Mouse (Mus musculus): ENCODE results near the gene Lin7a. TPM values are rescaled to one million over a fixed set of nuclear protein-coding genes. Genes with fewer than 3 reads are reported as not detected.

The Lin7a gene
- polyA plus RNA-seq, 1 experiment from 2014 or later, result 5.0 TPM

DNA sequence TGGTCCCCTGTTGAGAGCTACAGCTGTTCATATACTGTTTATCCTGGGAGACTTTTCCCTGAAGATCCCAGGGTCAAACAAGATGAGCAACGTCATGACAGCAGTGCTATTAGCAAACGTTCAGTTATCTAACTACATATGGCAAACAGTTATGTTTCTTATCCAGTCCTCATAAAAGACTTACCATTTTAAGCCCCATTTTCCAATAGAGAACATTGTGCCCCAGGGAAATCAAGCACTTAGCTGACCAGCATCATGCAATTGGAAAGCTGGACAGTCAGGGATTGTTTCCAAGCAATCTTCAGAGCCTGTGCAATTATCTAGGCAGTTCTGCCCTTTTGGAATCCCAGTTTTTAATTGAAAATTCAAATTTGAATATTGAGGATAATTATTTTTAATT, 105.7 kb downstream of the Lin7a start:
- Histone ChIP-seq H3K27ac (replicated peaks; ENCODE audit: low read depth, low read length) (no peak overlapping the region), H3K4me3 (ENCODE audit: low read depth, low read length) (no peak overlapping the region), H3K36me3 (ENCODE audit: control insufficient read depth, insufficient read depth, low read length) (no peaks in the 10 kb centered on the region), H3K4me2 (ENCODE audit: low read depth, low read length) (no peak overlapping the region), H3K9me3 (ENCODE audit: control insufficient read depth, low read length) (no peaks in the 10 kb centered on the region), H3K9ac (ENCODE audit: low read depth, low read length) (no peak overlapping the region), H3K4me1 (ENCODE audit: control insufficient read depth, insufficient read depth, low read length) (no peaks in the 10 kb centered on the region), H3K27me3 (replicated peaks; ENCODE audit: control insufficient read depth, insufficient read depth, low read length) (no peaks in the 10 kb centered on the region)
- 51% methylated on average over 2 of the region's 2 CpGs for WGBS
- no peak for ATAC-seq (ENCODE audit: low read depth)
- peak; percentile 13 for DNase-seq (ENCODE audit: low spot score)

DNA sequence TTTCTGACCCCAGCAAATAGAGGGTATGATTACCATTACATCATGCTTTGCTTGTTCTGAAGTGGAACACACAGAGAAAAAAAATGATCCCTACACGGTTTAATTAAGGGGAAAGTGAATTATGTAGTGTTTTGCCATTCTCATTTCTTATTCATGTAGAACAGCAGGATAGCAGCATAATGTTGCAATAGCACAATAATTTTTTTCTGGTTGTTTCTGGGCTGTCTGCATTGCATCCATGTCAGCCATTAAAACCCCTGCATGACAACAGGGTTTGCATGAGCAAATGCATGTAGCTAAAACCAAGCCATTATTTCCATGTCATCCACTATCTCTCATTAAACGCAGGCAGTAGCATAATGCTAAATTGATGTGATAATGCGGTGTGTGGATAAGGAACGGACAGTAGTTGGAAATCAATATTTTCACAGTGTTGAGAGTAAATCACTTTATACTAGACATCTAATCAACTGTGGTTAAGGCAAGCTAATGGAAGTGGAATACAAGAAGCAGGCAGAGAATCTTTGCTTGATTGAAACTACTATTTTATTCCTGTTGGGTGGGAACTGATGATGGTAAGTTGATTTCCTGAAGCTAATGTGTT, 109.8 kb downstream of the Lin7a start:
- no peaks in the 10 kb centered on the region for H3K4me1 ChIP-seq (ENCODE audit: control insufficient read depth, insufficient read depth, low read length)
- no peak overlapping the region for H3K4me3 ChIP-seq (ENCODE audit: low read depth, low read length)
- no peaks in the 10 kb centered on the region for H3K36me3 ChIP-seq (ENCODE audit: control insufficient read depth, insufficient read depth, low read length)
- ATAC-seq (ENCODE audit: low read depth) (no peak), DNase-seq (ENCODE audit: low spot score) (no peak)
- H3K9ac ChIP-seq (ENCODE audit: low read depth, low read length), result no peak overlapping the region
- no peaks in the 10 kb centered on the region for H3K27me3 ChIP-seq (replicated peaks; ENCODE audit: control insufficient read depth, insufficient read depth, low read length)
- no peak overlapping the region for H3K4me2 ChIP-seq (ENCODE audit: low read depth, low read length)
- no peaks in the 10 kb centered on the region for H3K9me3 ChIP-seq (ENCODE audit: control insufficient read depth, low read length)
- 83% methylated on average over 4 of the region's 4 CpGs for WGBS
- no peak overlapping the region for H3K27ac ChIP-seq (replicated peaks; ENCODE audit: low read depth, low read length)

DNA sequence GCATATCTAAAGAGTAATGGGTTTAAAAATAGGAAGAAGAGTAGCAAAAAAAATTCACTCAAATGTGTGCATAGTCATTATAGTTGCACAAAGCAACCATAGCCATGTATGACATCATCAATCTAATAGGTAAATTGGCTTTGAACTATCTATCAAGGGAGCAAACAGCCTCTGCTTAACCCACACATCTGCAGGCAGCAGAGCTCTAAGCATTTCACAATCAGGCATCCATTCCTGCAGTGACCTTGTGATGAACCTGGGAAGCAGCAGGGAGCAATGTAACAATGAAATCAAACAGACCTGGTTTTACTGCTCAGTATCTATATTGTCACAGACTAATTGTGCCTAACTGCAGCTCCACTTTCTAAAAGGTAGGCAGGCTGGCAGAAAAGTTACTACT, 112.3 kb downstream of the Lin7a start:
- H3K4me2 ChIP-seq (ENCODE audit: low read depth, low read length), result no peak overlapping the region
- ATAC-seq (ENCODE audit: low read depth) (no peak), DNase-seq (ENCODE audit: low spot score) (no peak)
- H3K36me3 ChIP-seq (ENCODE audit: control insufficient read depth, insufficient read depth, low read length), result no peaks in the 10 kb centered on the region
- H3K27ac ChIP-seq (replicated peaks; ENCODE audit: low read depth, low read length), result no peak overlapping the region
- H3K9me3 ChIP-seq (ENCODE audit: control insufficient read depth, low read length), result no peaks in the 10 kb centered on the region
- no peak overlapping the region for H3K4me3 ChIP-seq (ENCODE audit: low read depth, low read length)
- H3K4me1 ChIP-seq (ENCODE audit: control insufficient read depth, insufficient read depth, low read length), result no peaks in the 10 kb centered on the region
- H3K27me3 ChIP-seq (replicated peaks; ENCODE audit: control insufficient read depth, insufficient read depth, low read length), result no peaks in the 10 kb centered on the region
- no peak overlapping the region for H3K9ac ChIP-seq (ENCODE audit: low read depth, low read length)

DNA sequence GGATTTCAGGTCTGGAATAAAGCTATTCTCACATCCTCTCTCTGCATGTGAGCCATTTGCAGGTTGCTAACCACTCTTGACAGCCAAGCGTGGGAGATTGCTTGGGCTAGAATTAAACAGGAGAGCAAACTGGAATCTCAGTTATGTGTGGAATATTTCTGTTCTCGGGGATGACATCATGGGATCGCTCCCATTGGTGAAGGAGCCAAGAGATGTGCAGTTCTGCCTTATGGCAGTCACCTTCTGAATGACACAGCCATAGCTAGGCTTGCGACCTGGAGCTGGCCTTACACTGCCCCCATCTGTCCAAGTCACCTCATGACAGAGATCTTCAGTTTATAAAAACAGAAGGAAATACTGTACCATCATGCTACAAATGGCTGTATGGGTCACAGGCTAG, 118.0 kb downstream of the Lin7a start:
- Histone ChIP-seq H3K4me3 (ENCODE audit: low read depth, low read length) (no peak overlapping the region), H3K27me3 (replicated peaks; ENCODE audit: control insufficient read depth, insufficient read depth, low read length) (no peaks in the 10 kb centered on the region), H3K4me2 (ENCODE audit: low read depth, low read length) (no peak overlapping the region), H3K4me1 (ENCODE audit: control insufficient read depth, insufficient read depth, low read length) (no peaks in the 10 kb centered on the region), H3K9me3 (ENCODE audit: control insufficient read depth, low read length) (no peaks in the 10 kb centered on the region), H3K27ac (replicated peaks; ENCODE audit: low read depth, low read length) (no peak overlapping the region), H3K36me3 (ENCODE audit: control insufficient read depth, insufficient read depth, low read length) (no peaks in the 10 kb centered on the region), H3K9ac (ENCODE audit: low read depth, low read length) (no peak overlapping the region)
- WGBS, result 58% methylated on average over 4 of the region's 4 CpGs
- peak; percentile 65; the same call in 1 of the 2 replicates for ATAC-seq (ENCODE audit: low read depth)
- DNase-seq (ENCODE audit: low spot score), result peak; percentile 32

DNA sequence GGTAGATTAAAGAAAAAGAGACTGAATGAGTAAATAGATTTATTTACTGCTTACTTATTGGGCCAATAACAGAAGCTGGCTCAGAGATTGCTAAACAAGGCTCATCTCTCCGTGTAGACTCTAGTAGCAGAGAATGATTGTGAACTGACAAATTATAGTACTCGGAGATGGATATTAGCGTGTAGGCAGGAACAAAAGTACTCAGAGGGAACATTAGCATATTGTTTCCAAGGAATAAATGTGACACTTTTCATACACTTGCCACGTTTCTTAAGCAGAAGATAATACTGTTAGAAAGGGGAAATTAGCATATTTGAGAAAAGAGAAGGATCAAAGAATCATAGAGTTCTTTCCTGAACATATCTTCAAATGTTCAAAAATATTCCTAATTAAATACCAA, 133.9 kb downstream of the Lin7a start:
- DNase-seq (ENCODE audit: low spot score), result no peak
- no peaks in the 10 kb centered on the region for H3K9me3 ChIP-seq (ENCODE audit: control insufficient read depth, low read length)

DNA sequence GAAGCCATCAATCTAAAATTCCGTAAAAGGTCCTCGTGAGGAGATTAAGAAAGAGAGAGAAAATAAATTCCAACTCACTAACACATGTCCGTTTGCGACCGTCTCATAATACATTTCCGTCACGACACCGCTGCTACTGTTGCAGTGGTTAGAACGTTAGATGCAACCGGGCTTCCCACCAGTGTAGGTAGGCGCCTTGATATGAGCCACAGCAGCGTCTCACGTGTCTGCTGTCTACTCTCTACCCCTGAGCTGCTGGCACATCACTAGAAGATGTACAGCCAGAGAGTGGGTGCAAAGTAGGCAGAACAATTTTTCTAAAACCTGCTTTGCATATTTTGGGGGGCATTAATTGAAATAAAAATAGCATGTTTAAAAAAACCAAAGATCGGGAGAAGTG, 146.8 kb downstream of the Lin7a start:
- no peak for ATAC-seq (ENCODE audit: low read depth)
- Histone ChIP-seq H3K4me3 (ENCODE audit: low read depth, low read length) (no peak overlapping the region), H3K36me3 (ENCODE audit: control insufficient read depth, insufficient read depth, low read length) (no peaks in the 10 kb centered on the region), H3K27me3 (replicated peaks; ENCODE audit: control insufficient read depth, insufficient read depth, low read length) (no peaks in the 10 kb centered on the region), H3K9me3 (ENCODE audit: control insufficient read depth, low read length) (no peaks in the 10 kb centered on the region), H3K9ac (ENCODE audit: low read depth, low read length) (no peak overlapping the region), H3K4me1 (ENCODE audit: control insufficient read depth, insufficient read depth, low read length) (no peaks in the 10 kb centered on the region), H3K4me2 (ENCODE audit: low read depth, low read length) (no peak overlapping the region), H3K27ac (replicated peaks; ENCODE audit: low read depth, low read length) (no peak overlapping the region)
- no peak for DNase-seq (ENCODE audit: low spot score)
- WGBS, result 89% methylated on average over 14 of the region's 14 CpGs

More for the DNA sequence above, 133.9 kb downstream of the Lin7a start:
- H3K4me2 ChIP-seq (ENCODE audit: low read depth, low read length), result no peak overlapping the region
- H3K27ac ChIP-seq (replicated peaks; ENCODE audit: low read depth, low read length), result no peak overlapping the region
- H3K27me3 ChIP-seq (replicated peaks; ENCODE audit: control insufficient read depth, insufficient read depth, low read length), result no peaks in the 10 kb centered on the region
- H3K36me3 ChIP-seq (ENCODE audit: control insufficient read depth, insufficient read depth, low read length), result no peaks in the 10 kb centered on the region
- WGBS, result 82% methylated on average over 4 of the region's 4 CpGs
- no peak for ATAC-seq (ENCODE audit: low read depth)
- no peak overlapping the region for H3K9ac ChIP-seq (ENCODE audit: low read depth, low read length)
- no peak overlapping the region for H3K4me3 ChIP-seq (ENCODE audit: low read depth, low read length)
- no peaks in the 10 kb centered on the region for H3K4me1 ChIP-seq (ENCODE audit: control insufficient read depth, insufficient read depth, low read length)

DNA sequence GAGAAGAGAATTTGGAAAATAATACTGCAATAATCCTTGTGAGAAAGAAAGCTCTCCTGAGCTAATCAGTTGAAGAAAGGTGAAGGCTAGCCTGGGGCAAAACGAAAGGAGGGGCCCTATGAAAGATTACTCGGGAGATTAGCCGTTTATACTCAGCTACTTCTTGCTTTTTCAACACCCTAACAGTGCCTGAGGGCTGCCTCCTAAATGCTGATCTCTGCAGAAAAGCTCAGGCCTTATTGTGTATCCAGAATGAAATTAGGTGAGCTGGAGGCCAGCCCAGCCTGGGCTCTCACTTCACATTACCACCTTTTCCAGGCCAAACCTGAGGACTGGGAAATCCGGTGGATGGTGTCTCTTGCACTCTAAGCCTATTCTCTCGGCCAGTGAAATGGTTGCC, 165.5 kb downstream of the Lin7a start:
- no peak overlapping the region for H3K9ac ChIP-seq (ENCODE audit: low read depth, low read length)
- H3K4me3 ChIP-seq (ENCODE audit: low read depth, low read length), result no peak overlapping the region
- no peaks in the 10 kb centered on the region for H3K9me3 ChIP-seq (ENCODE audit: control insufficient read depth, low read length)
- no peaks in the 10 kb centered on the region for H3K4me1 ChIP-seq (ENCODE audit: control insufficient read depth, insufficient read depth, low read length)
- no peak overlapping the region for H3K27ac ChIP-seq (replicated peaks; ENCODE audit: low read depth, low read length)
- H3K4me2 ChIP-seq (ENCODE audit: low read depth, low read length), result no peak overlapping the region
- H3K36me3 ChIP-seq (ENCODE audit: control insufficient read depth, insufficient read depth, low read length), result no peaks in the 10 kb centered on the region
- ATAC-seq (ENCODE audit: low read depth) (no peak), DNase-seq (ENCODE audit: low spot score) (peak; percentile 11)
- H3K27me3 ChIP-seq (replicated peaks; ENCODE audit: control insufficient read depth, insufficient read depth, low read length), result no peaks in the 10 kb centered on the region
- WGBS, result 43% methylated on average over 5 of the region's 5 CpGs

DNA sequence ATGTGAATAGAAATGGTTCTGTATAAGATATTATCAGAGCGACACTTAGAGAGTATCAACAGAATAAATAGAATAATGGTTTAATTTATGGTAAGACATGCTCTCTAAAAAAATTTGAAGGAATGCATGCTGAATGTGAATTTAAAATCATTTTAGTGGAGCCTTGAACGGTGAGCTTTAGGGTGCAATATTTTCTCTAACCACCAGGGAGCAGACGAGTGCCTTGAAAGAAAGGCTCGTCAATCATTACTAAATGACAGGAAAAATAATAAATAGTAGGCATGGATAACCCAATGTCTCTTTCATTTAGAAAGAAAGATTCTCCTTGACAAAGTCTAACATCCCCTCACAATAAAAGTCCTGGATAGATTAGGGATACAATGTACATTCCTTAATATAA, 171.3 kb downstream of the Lin7a start:
- no peaks in the 10 kb centered on the region for H3K27me3 ChIP-seq (replicated peaks; ENCODE audit: control insufficient read depth, insufficient read depth, low read length)
- no peaks in the 10 kb centered on the region for H3K4me1 ChIP-seq (ENCODE audit: control insufficient read depth, insufficient read depth, low read length)
- H3K27ac ChIP-seq (replicated peaks; ENCODE audit: low read depth, low read length), result no peak overlapping the region
- no peak overlapping the region for H3K4me3 ChIP-seq (ENCODE audit: low read depth, low read length)
- no peaks in the 10 kb centered on the region for H3K36me3 ChIP-seq (ENCODE audit: control insufficient read depth, insufficient read depth, low read length)
- no peak overlapping the region for H3K9ac ChIP-seq (ENCODE audit: low read depth, low read length)
- WGBS, result 7% methylated on average over 4 of the region's 4 CpGs
- no peak for ATAC-seq (ENCODE audit: low read depth)
- H3K9me3 ChIP-seq (ENCODE audit: control insufficient read depth, low read length), result no peaks in the 10 kb centered on the region
- H3K4me2 ChIP-seq (ENCODE audit: low read depth, low read length), result no peak overlapping the region
- no peak for DNase-seq (ENCODE audit: low spot score)

DNA sequence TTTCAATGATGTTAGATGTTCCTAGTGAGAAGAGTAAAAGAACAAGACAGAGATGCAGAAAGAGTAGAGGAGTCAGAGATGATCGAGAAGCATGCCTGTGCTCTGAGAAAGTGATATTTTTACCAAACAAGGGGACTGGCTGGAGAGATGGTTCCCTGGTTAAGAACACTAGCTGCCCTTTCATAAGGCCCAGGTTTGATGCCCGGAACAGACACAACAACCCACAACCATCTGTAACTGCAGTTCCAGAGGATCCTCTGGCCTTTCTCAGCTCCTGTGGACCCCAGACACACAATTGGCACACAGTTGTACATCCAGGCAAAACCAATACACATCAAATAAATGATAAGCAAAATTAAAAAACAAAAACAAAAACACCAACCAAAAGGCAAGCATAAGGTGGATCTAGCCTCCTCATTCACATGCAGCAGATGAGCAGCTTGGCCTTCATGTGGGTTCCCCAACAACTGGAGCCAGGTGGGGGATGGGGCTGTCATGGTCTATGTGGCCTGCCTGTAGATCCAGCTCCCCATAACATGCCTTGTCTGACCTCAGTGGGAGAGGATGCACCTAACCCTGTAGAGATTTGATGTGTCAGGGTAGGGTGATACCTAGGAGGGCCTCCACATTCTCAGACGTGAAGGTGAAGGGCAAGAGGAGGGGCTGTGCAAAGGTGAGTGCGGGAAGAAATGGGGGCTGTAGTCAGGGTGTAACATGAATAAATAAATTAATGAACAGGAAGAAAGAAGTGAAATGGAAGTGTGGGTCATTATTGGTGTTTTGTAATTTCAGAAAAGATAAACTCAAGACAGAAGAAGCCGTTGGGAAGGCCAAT, 178.2 kb downstream of the Lin7a start:
- ATAC-seq (ENCODE audit: low read depth), result no peak
- H3K27ac ChIP-seq (replicated peaks; ENCODE audit: low read depth, low read length), result no peak overlapping the region
- H3K4me1 ChIP-seq (ENCODE audit: control insufficient read depth, insufficient read depth, low read length), result no peaks in the 10 kb centered on the region
- no peak overlapping the region for H3K4me2 ChIP-seq (ENCODE audit: low read depth, low read length)
- no peak for DNase-seq (ENCODE audit: low spot score)
- 82% methylated on average over 5 of the region's 5 CpGs for WGBS
- H3K4me3 ChIP-seq (ENCODE audit: low read depth, low read length), result no peak overlapping the region
- no peaks in the 10 kb centered on the region for H3K36me3 ChIP-seq (ENCODE audit: control insufficient read depth, insufficient read depth, low read length)
- H3K27me3 ChIP-seq (replicated peaks; ENCODE audit: control insufficient read depth, insufficient read depth, low read length), result no peaks in the 10 kb centered on the region
- no peak overlapping the region for H3K9ac ChIP-seq (ENCODE audit: low read depth, low read length)
- H3K9me3 ChIP-seq (ENCODE audit: control insufficient read depth, low read length), result no peaks in the 10 kb centered on the region

Data from embryonic facial prominence, embryonic 14.5 days (tissue).